ENCODE assay signal across 12 mouse cellular contexts in the genomic region with DNA sequence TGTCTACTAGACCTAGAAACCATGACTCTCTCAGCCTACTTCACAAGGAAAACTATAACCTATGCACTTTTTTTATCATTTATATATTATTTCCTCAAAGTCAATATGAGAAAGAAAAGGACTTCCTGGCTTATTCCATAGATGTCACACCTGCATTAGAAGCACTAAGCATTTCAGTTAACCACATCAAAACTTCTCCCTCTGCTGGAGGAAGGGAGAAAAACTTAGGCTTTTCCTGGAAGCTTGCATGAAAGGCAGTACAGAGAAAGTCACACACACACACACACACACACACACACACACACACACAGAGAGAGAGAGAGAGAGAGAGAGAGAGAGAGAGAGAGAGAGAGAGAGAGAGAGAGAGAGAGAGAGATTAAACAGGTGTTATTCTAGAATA. TPM values are rescaled to one million over a fixed set of nuclear protein-coding genes. Genes with fewer than 3 reads are reported as not detected.
DNase-seq lines count a peak whose midpoint lies in the region; ATAC-seq and TF ChIP-seq lines count a peak whose summit lies in the region.
"Had no signal": no experiment of that assay in that cellular context is flagged by ENCODE, and none has a peak within 500 bp of the region (broad histone marks: within the 10 kb centered on the region; RNA-seq: fewer than 3 reads in every experiment).

No protein-coding gene starts in this region.

- no peaks in the 10 kb centered on the region for H3K9me3 ChIP-seq in lung, postnatal 0 days (ENCODE audit: low read length)
- H3K9me3 ChIP-seq: embryonic facial prominence, embryonic 12.5 days; midbrain, embryonic 15.5 days had no signal

- no peak for TF ChIP-seq POLR2A in kidney, adult 2 months (IDR thresholded peaks at IDR 0.05; ENCODE audit: low read depth, low read length)
- no peak for TF ChIP-seq POLR2A in lung, adult 2 months (IDR thresholded peaks at IDR 0.05; ENCODE audit: borderline replicate concordance, extremely low read depth, low read depth, low read length)

- peak; percentile 52 for DNase-seq in kidney, adult 2 months
- no peak for DNase-seq in kidney, adult 18-20 months
- DNase-seq in lung, postnatal 0 days (ENCODE audit: low spot score): peak; percentile 22
- DNase-seq in lung, adult 2 months: no peak
- peak; percentile 72 for DNase-seq in brain, adult 2 months (ENCODE audit: low read depth, low spot score)
- DNase-seq in retina, postnatal 1 day: peak; percentile 1
- no peak for DNase-seq in B cell, adult 2 months
- DNase-seq: gastrocnemius, adult 2 months; heart, postnatal 14 days had no signal

- no peak overlapping the region for H3K4me3 ChIP-seq in kidney, adult 2 months (ENCODE audit: insufficient read depth, low read depth, low read length)
- no peak overlapping the region for H3K4me3 ChIP-seq in lung, postnatal 0 days (ENCODE audit: low read depth, low read length)
- H3K4me3 ChIP-seq in lung, adult 2 months (replicated peaks; ENCODE audit: extremely low read depth, low read depth, low read length): no peak overlapping the region
- H3K4me3 ChIP-seq: embryonic facial prominence, embryonic 12.5 days; gastrocnemius, adult 2 months; midbrain, embryonic 15.5 days had no signal

- no peak overlapping the region for H3K4me2 ChIP-seq in lung, postnatal 0 days (replicated peaks; ENCODE audit: low read depth, low read length)
- H3K4me2 ChIP-seq: embryonic facial prominence, embryonic 12.5 days; midbrain, embryonic 15.5 days had no signal

- ATAC-seq in lung, postnatal 0 days: no peak
- ATAC-seq: midbrain, embryonic 15.5 days had no signal

- TF ChIP-seq CTCF in kidney, adult 2 months (conservative IDR thresholded peaks at IDR 0.05; ENCODE audit: insufficient read depth, insufficient read length, low read depth, low read length): no peak
- TF ChIP-seq CTCF in lung, postnatal 0 days (IDR thresholded peaks at IDR 0.05): peak; percentile 44
- no peak for TF ChIP-seq CTCF in lung, adult 2 months (IDR thresholded peaks at IDR 0.05; ENCODE audit: insufficient read depth, low read length)

- H3K27ac ChIP-seq in kidney, adult 2 months (ENCODE audit: insufficient read depth, low read depth, low read length): no peak overlapping the region
- H3K27ac ChIP-seq in lung, postnatal 0 days (ENCODE audit: low read length): no peak overlapping the region
- H3K27ac ChIP-seq: embryonic facial prominence, embryonic 12.5 days; gastrocnemius, adult 2 months; liver, embryonic 14.5 days; midbrain, embryonic 15.5 days had no signal

- no peaks in the 10 kb centered on the region for H3K27me3 ChIP-seq in kidney, adult 2 months (replicated peaks; ENCODE audit: control insufficient read depth, insufficient read depth, low read length)
- H3K27me3 ChIP-seq in lung, postnatal 0 days (replicated peaks; ENCODE audit: insufficient read depth, low read length): no peaks in the 10 kb centered on the region
- H3K27me3 ChIP-seq: embryonic facial prominence, embryonic 12.5 days; midbrain, embryonic 15.5 days had no signal

- H3K4me1 ChIP-seq in kidney, adult 2 months (ENCODE audit: control insufficient read depth, insufficient read depth, low read length): no peaks in the 10 kb centered on the region
- H3K4me1 ChIP-seq in lung, postnatal 0 days (ENCODE audit: insufficient read depth, low read depth, low read length): no peaks in the 10 kb centered on the region
- H3K4me1 ChIP-seq in lung, adult 2 months (ENCODE audit: control insufficient read depth, insufficient read depth, low read length): no peaks in the 10 kb centered on the region
- H3K4me1 ChIP-seq: embryonic facial prominence, embryonic 12.5 days; midbrain, embryonic 15.5 days had no signal

- no peaks in the 10 kb centered on the region for H3K36me3 ChIP-seq in kidney, adult 2 months (ENCODE audit: control insufficient read depth, insufficient read depth, low read length)
- no peaks in the 10 kb centered on the region for H3K36me3 ChIP-seq in lung, postnatal 0 days (ENCODE audit: insufficient read depth, low read length)
- H3K36me3 ChIP-seq: embryonic facial prominence, embryonic 12.5 days; midbrain, embryonic 15.5 days had no signal

- no peak for TF ChIP-seq EP300 in lung, postnatal 0 days (IDR thresholded peaks at IDR 0.05)

- no peak overlapping the region for H3K9ac ChIP-seq in lung, postnatal 0 days (replicated peaks; ENCODE audit: low read depth)
- H3K9ac ChIP-seq: embryonic facial prominence, embryonic 12.5 days; liver, embryonic 14.5 days; midbrain, embryonic 15.5 days had no signal

RNA-seq across cellular contexts. Expression of gene Sprr4, which starts 12.0 kb away (rescaled TPM):
- polyA plus RNA-seq in kidney, adult 2 months (2012; rRNA removed): not detected in 2 replicates
- polyA plus RNA-seq in lung, postnatal 0 days (2015; fragmentation: Nextera tagmentation; extraction: Ambion mirVana): not detected in 2 replicates
- not detected in 2 replicates for polyA plus RNA-seq in lung, adult 2 months (2012; rRNA removed)
- polyA plus RNA-seq: embryonic facial prominence, embryonic 12.5 days; liver, embryonic 14.5 days; midbrain, embryonic 15.5 days had no signal

RNA-seq across cellular contexts. Expression of gene 2310046K23Rik, which starts 22.0 kb away (rescaled TPM):
- polyA plus RNA-seq in kidney, adult 2 months (2012; rRNA removed): not detected in 2 replicates
- not detected in 2 replicates for polyA plus RNA-seq in lung, postnatal 0 days (2015; fragmentation: Nextera tagmentation; extraction: Ambion mirVana)
- polyA plus RNA-seq in lung, adult 2 months (2012; rRNA removed): 2.3 TPM in 1 of 2 replicates, not detected in the other
- polyA plus RNA-seq: embryonic facial prominence, embryonic 12.5 days; liver, embryonic 14.5 days; midbrain, embryonic 15.5 days had no signal

RNA-seq across cellular contexts. Expression of gene Sprr1a, which starts 26.6 kb away (rescaled TPM):
- polyA plus RNA-seq in kidney, adult 2 months (2012; rRNA removed): 32.6 and 48.8 TPM in 2 replicates
- 2.0 and 2.7 TPM in 2 replicates for polyA plus RNA-seq in lung, postnatal 0 days (2015; fragmentation: Nextera tagmentation; extraction: Ambion mirVana)
- polyA plus RNA-seq in lung, adult 2 months (2012; rRNA removed): 5.1 and 220 TPM in 2 replicates
- polyA plus RNA-seq: liver, embryonic 14.5 days had no signal

RNA-seq across cellular contexts. Expression of gene Sprr3, which starts 53.8 kb away (rescaled TPM):
- not detected in 2 replicates for polyA plus RNA-seq in kidney, adult 2 months (2012; rRNA removed)
- polyA plus RNA-seq in lung, postnatal 0 days (2015; fragmentation: Nextera tagmentation; extraction: Ambion mirVana): not detected in 2 replicates
- 0.12 and 568 TPM in 2 replicates for polyA plus RNA-seq in lung, adult 2 months (2012; rRNA removed)
- polyA plus RNA-seq: embryonic facial prominence, embryonic 12.5 days; liver, embryonic 14.5 days; midbrain, embryonic 15.5 days had no signal

Comparison
In these comparisons a context has a peak if more than half of its experiments do, and no peak if none do; other contexts are left out.
1. DNase-seq: peak in kidney, adult 2 months (single experiment), lung, postnatal 0 days (single experiment), brain, adult 2 months (single experiment) and retina, postnatal 1 day (single experiment); none in kidney, adult 18-20 months (single experiment), lung, adult 2 months (single experiment) and B cell, adult 2 months (0 of 2).